Mouse (Mus musculus) MEL (cell line): ENCODE data around the gene Senp3. TPM values are rescaled to one million over a fixed set of nuclear protein-coding genes. Genes with fewer than 3 reads are reported as not detected.

Source experiments
- DNase-seq: peaks from one replicate; pipeline ENCODE4 v3.0.0; 2011; ENCODE audit warnings: low read depth, low spot score
- H3K27ac ChIP-seq: 2 replicates; pipeline ENCODE4 v1.5.1; 2012; ENCODE audit warnings: low read depth, mild to moderate bottlenecking, control low read depth, low read length, moderate library complexity; ENCODE audit not compliant: control insufficient read depth
- H3K27me3 ChIP-seq, 2 experiments: fragments of 150-350 bp in 1 of 2; sonication (generic) in 1 of 2; 2 replicates each; pipeline ENCODE4 v1.6.1; 2012; ENCODE audit warnings: low read length in 2 of 2, mild to moderate bottlenecking in 2 of 2, improper control_type of control experiment in 1 of 2, moderate library complexity in 1 of 2; ENCODE audit not compliant: insufficient read depth in 2 of 2, control insufficient read depth in 1 of 2
- H3K36me3 ChIP-seq, 2 experiments: 2 replicates each; pipeline ENCODE4 v1.6.1; 2012 to 2014; ENCODE audit warnings: low read length in 2 of 2, improper control_type of control experiment in 1 of 2, inconsistent platforms in 1 of 2, mild to moderate bottlenecking in 1 of 2; ENCODE audit not compliant: insufficient read depth in 2 of 2, control insufficient read depth in 1 of 2
- H3K4me1 ChIP-seq, 2 experiments: fragments of 150-350 bp in 1 of 2; sonication (generic) in 1 of 2; 2 replicates each; pipeline ENCODE4 v1.6.1; 2012; ENCODE audit warnings: low read length in 2 of 2, improper control_type of control experiment in 1 of 2, mild to moderate bottlenecking in 1 of 2; ENCODE audit not compliant: insufficient read depth in 2 of 2, control insufficient read depth in 1 of 2
- H3K4me3 ChIP-seq, 2 experiments: fragments of 150-350 bp in 1 of 2; sonication (generic) in 1 of 2; 2 replicates each; pipeline ENCODE4 v1.5.1; 2012; ENCODE audit warnings: low read depth in 2 of 2, low read length in 2 of 2, mild to moderate bottlenecking in 2 of 2, moderate library complexity in 2 of 2, control low read depth in 1 of 2, improper control_type of control experiment in 1 of 2; ENCODE audit not compliant: control insufficient read depth in 1 of 2, insufficient read depth in 1 of 2
- H3K79me2 ChIP-seq: 2 replicates; pipeline ENCODE4 v1.6.1; 2012; ENCODE audit warnings: mild to moderate bottlenecking, low read length, moderate library complexity; ENCODE audit not compliant: control insufficient read depth, poor library complexity, insufficient read depth
- H3K9ac ChIP-seq: 2 replicates; pipeline ENCODE4 v1.6.1; 2012; ENCODE audit warnings: low read depth, mild to moderate bottlenecking, control low read depth, low read length, moderate library complexity; ENCODE audit not compliant: control insufficient read depth, poor library complexity, severe bottlenecking
- H3K9me3 ChIP-seq: fragments of 150-350 bp; sonication (generic); replicated peaks from 2 replicates; pipeline ENCODE4 v1.6.1; 2012; ENCODE audit warnings: mild to moderate bottlenecking, low read length, improper control_type of control experiment, moderate library complexity; ENCODE audit not compliant: insufficient read depth
- BHLHE40 ChIP-seq: IDR thresholded peaks from 2 replicates; pipeline ENCODE4 v1.6.1; 2012; ENCODE audit warnings: low read depth, mild to moderate bottlenecking, inconsistent platforms, low read length, improper control_type of control experiment, borderline replicate concordance
- CHD2 ChIP-seq: IDR thresholded peaks from 2 replicates; pipeline ENCODE4 v1.6.1; 2011; ENCODE audit warnings: low read length, improper control_type of control experiment
- CTCF ChIP-seq, 3 experiments: IDR thresholded peaks in 2 of 3; conservative IDR thresholded peaks in 1 of 3; 2 replicates each; pipeline ENCODE4 v1.5.1; 2011 to 2012; ENCODE audit warnings: low read length in 3 of 3, low read depth in 2 of 3, mild to moderate bottlenecking in 2 of 3, improper control_type of control experiment in 1 of 3, inconsistent platforms in 1 of 3, mixed read lengths in 1 of 3, moderate library complexity in 1 of 3; ENCODE audit not compliant: control insufficient read depth in 1 of 3, insufficient read depth in 1 of 3, poor library complexity in 1 of 3, severe bottlenecking in 1 of 3
- E2F4 ChIP-seq: IDR thresholded peaks from 2 replicates; pipeline ENCODE4 v1.6.1; 2011; ENCODE audit warnings: low read depth, low read length, improper control_type of control experiment, borderline replicate concordance
- ELF1 ChIP-seq: IDR thresholded peaks from 2 replicates; pipeline ENCODE4 v1.6.1; 2014; ENCODE audit warnings: low read depth, mild to moderate bottlenecking, inconsistent platforms, low read length, improper control_type of control experiment, moderate library complexity
- ETS1 ChIP-seq: IDR thresholded peaks from 2 replicates; pipeline ENCODE4 v1.6.1; 2012; ENCODE audit warnings: low read depth, mild to moderate bottlenecking, inconsistent platforms, low read length, improper control_type of control experiment, moderate library complexity
- HCFC1 ChIP-seq: IDR thresholded peaks from 2 replicates; pipeline ENCODE4 v1.6.1; 2012; ENCODE audit warnings: low read depth, mild to moderate bottlenecking, inconsistent platforms, low read length, improper control_type of control experiment, moderate library complexity
- KAT2A ChIP-seq: conservative IDR thresholded peaks from 2 replicates; pipeline ENCODE4 v1.6.1; 2012; ENCODE audit warnings: low read depth, low read length, improper control_type of control experiment, inconsistent platforms
- MAFK ChIP-seq: IDR thresholded peaks from 2 replicates; pipeline ENCODE4 v1.6.1; 2011; ENCODE audit warnings: low read depth, mild to moderate bottlenecking, low read length, improper control_type of control experiment, borderline replicate concordance
- MAX ChIP-seq: IDR thresholded peaks from 2 replicates; pipeline ENCODE4 v1.6.1; 2011; ENCODE audit warnings: low read length, improper control_type of control experiment
- MAZ ChIP-seq: IDR thresholded peaks from 2 replicates; pipeline ENCODE4 v1.6.1; 2012; ENCODE audit warnings: low read depth, mild to moderate bottlenecking, inconsistent platforms, low read length, improper control_type of control experiment
- MEF2A ChIP-seq: IDR thresholded peaks from 2 replicates; pipeline ENCODE4 v1.6.1; 2014; ENCODE audit warnings: low read depth, mild to moderate bottlenecking, inconsistent platforms, low read length, improper control_type of control experiment; ENCODE audit not compliant: poor library complexity, insufficient replicate concordance, severe bottlenecking; ENCODE audit errors: extremely low read depth
- MXI1 ChIP-seq: IDR thresholded peaks from 2 replicates; pipeline ENCODE4 v1.6.1; 2011; ENCODE audit warnings: mild to moderate bottlenecking, low read depth, low read length, improper control_type of control experiment
- MYC ChIP-seq: IDR thresholded peaks from 2 replicates; pipeline ENCODE4 v1.6.1; 2011; ENCODE audit warnings: low read depth, mild to moderate bottlenecking, low read length, improper control_type of control experiment, moderate library complexity
- NELFE ChIP-seq: IDR thresholded peaks from 2 replicates; pipeline ENCODE4 v1.6.1; 2011; ENCODE audit warnings: low read depth, low read length, improper control_type of control experiment
- NRF1 ChIP-seq: IDR thresholded peaks from 2 replicates; pipeline ENCODE4 v1.6.1; 2014; ENCODE audit warnings: low read depth, mild to moderate bottlenecking, inconsistent platforms, low read length, improper control_type of control experiment, moderate library complexity; ENCODE audit not compliant: poor library complexity, insufficient read depth, severe bottlenecking
- POLR2A ChIP-seq, 2 experiments: IDR thresholded peaks; 2 replicates each; pipeline ENCODE4 v1.6.1; 2011 to 2012; ENCODE audit warnings: low read length in 2 of 2, mild to moderate bottlenecking in 2 of 2, control low read depth in 1 of 2, improper control_type of control experiment in 1 of 2, low read depth in 1 of 2, moderate library complexity in 1 of 2; ENCODE audit not compliant: control insufficient read depth in 1 of 2, insufficient read depth in 1 of 2, poor library complexity in 1 of 2
- POLR2AphosphoS2 ChIP-seq: IDR thresholded peaks from 2 replicates; pipeline ENCODE4 v1.6.1; 2011; ENCODE audit warnings: low read length, improper control_type of control experiment
- RAD21 ChIP-seq: IDR thresholded peaks from 2 replicates; pipeline ENCODE4 v1.6.1; 2011; ENCODE audit warnings: mild to moderate bottlenecking, low read depth, low read length, improper control_type of control experiment
- SIN3A ChIP-seq: IDR thresholded peaks from 2 replicates; pipeline ENCODE4 v1.6.1; 2012; ENCODE audit warnings: low read length, improper control_type of control experiment, inconsistent platforms
- SMC3 ChIP-seq: IDR thresholded peaks from 2 replicates; pipeline ENCODE4 v1.6.1; 2011; ENCODE audit warnings: low read depth, low read length, improper control_type of control experiment
- TBP ChIP-seq: IDR thresholded peaks from 2 replicates; pipeline ENCODE4 v1.8.0; 2011; ENCODE audit warnings: low read depth, low read length, improper control_type of control experiment
- TCF12 ChIP-seq: IDR thresholded peaks from 2 replicates; pipeline ENCODE4 v1.6.1; 2014; ENCODE audit warnings: low read depth, mild to moderate bottlenecking, inconsistent platforms, low read length, improper control_type of control experiment, moderate library complexity
- UBTF ChIP-seq: IDR thresholded peaks from 2 replicates; pipeline ENCODE4 v1.6.1; 2012; ENCODE audit warnings: low read depth, mild to moderate bottlenecking, inconsistent platforms, low read length, improper control_type of control experiment, moderate library complexity, borderline replicate concordance; ENCODE audit not compliant: insufficient read depth
- USF1 ChIP-seq: IDR thresholded peaks from 2 replicates; pipeline ENCODE4 v1.6.1; 2014; ENCODE audit warnings: low read depth, mild to moderate bottlenecking, inconsistent platforms, low read length, improper control_type of control experiment, moderate library complexity
- ZC3H11A ChIP-seq: IDR thresholded peaks from 2 replicates; pipeline ENCODE4 v1.6.1; 2012; ENCODE audit warnings: low read depth, mild to moderate bottlenecking, inconsistent platforms, low read length, improper control_type of control experiment
- ZMIZ1 ChIP-seq: IDR thresholded peaks from 2 replicates; pipeline ENCODE4 v1.6.1; 2012; ENCODE audit warnings: low read depth, mild to moderate bottlenecking, inconsistent platforms, low read length, improper control_type of control experiment, moderate library complexity
- polyA plus RNA-seq, 2 experiments: library from polyadenylated mRNA; stranded (reverse) in 1 of 2; unstranded in 1 of 2; fragments of >175 nt in 1 of 2; fragments of >200 nt in 1 of 2; gene quantifications; 2 replicates each; pipeline versions ENCODE4 v1.2.1 to v1.2.4; 2012; ENCODE audit warnings: low replicate concordance in 2 of 2, low read depth in 1 of 2; ENCODE audit not compliant: insufficient read length in 2 of 2, insufficient read depth in 1 of 2, missing spikeins in 1 of 2
- total RNA-seq: library from RNA; depleted of rRNA; stranded (reverse); fragments of 300-350 nt; gene quantifications from 2 replicates; pipeline ENCODE4 v1.2.3, GENCODE M21; 2012; rRNA removed

Senp3 gene
- total RNA-seq (121 and 147 TPM in 2 replicates), polyA plus RNA-seq (100 to 1,000 TPM; 171 to 890 TPM)

GRCm38 (mm10) chr11:69681314-69682208 is at the start of gene Senp3:
Gene Senp3, minus strand, starts transcription at chr11:69682084.
- H3K9ac ChIP-seq, result peak within 1 kb of the TSS; percentile 91
- H3K79me2 ChIP-seq, result peaks cover 24% of the 10 kb centered on the region
- TF ChIP-seq TBP, result peak; percentile 50
- peak; percentile 95 for TF ChIP-seq ZMIZ1
- no peak for TF ChIP-seq E2F4
- TF ChIP-seq POLR2AphosphoS2, result peak; percentile 94; the same call in 1 of the 2 replicates
- peak; percentile 95 for TF ChIP-seq SIN3A
- TF ChIP-seq POLR2A (IDR thresholded peaks at IDR 0.05; ENCODE audit: control insufficient read depth in 1 of 2, insufficient read depth in 1 of 2, low read depth in 1 of 2, low read length in 2 of 2, poor library complexity in 1 of 2), result peak; percentile 86 to 95
- peak; percentile 71; the same call in 1 of the 2 replicates for TF ChIP-seq KAT2A
- TF ChIP-seq MYC, result peak; percentile 93
- TF ChIP-seq UBTF, result peak; percentile 90; the same call in 1 of the 2 replicates
- no peak for TF ChIP-seq CTCF (IDR thresholded peaks at IDR 0.05 in 2 of 3, conservative IDR thresholded peaks at IDR 0.05 in 1 of 3; ENCODE audit: control insufficient read depth in 1 of 3, insufficient read depth in 1 of 3, low read depth in 2 of 3, low read length in 3 of 3, poor library complexity in 1 of 3, severe bottlenecking in 1 of 3)
- no peak for TF ChIP-seq ZC3H11A
- no peak; the same call in 1 of the 2 replicates for TF ChIP-seq CHD2
- peak; percentile 93 for TF ChIP-seq MAX
- peak; percentile 97 for TF ChIP-seq NELFE
- TF ChIP-seq ELF1, result peak; percentile 79
- TF ChIP-seq MAZ, result peak; percentile 96; the same call in 1 of the 2 replicates
- no peak for TF ChIP-seq RAD21
- TF ChIP-seq HCFC1, result peak; percentile 92
- peak; percentile 64 for TF ChIP-seq USF1
- peak; percentile 65 for TF ChIP-seq BHLHE40
- TF ChIP-seq ETS1, result peak; percentile 43; the same call in 1 of the 2 replicates
- TF ChIP-seq NRF1, result peak; percentile 98
- 0 out of 2 replicates have a peak, but pooled peaks have one; percentile 13 for TF ChIP-seq SMC3
- TF ChIP-seq MEF2A, result peak; percentile 51; the same call in 1 of the 2 replicates
- TF ChIP-seq TCF12, result peak; percentile 72
- peak; percentile 97 for TF ChIP-seq MXI1
- TF ChIP-seq MAFK, result no peak
- peak within 1 kb of the TSS; percentile 84 for H3K27ac ChIP-seq
- peaks cover 18 to 19% of the 10 kb centered on the region in 2 experiments for H3K36me3 ChIP-seq
- H3K9me3 ChIP-seq, result no peaks in the 10 kb centered on the region
- peak; percentile 99 for DNase-seq
- H3K4me3 ChIP-seq, result peak within 1 kb of the TSS; percentile 81 to 92
- H3K27me3 ChIP-seq, result no peaks in the 10 kb centered on the region
- H3K4me1 ChIP-seq, result peaks cover 6 to 12% of the 10 kb centered on the region in 2 experiments; a peak in 3 of 4 replicates
